Mouse (Mus musculus) limb, embryonic 13.5 days (tissue): ENCODE measurements around the gene Fkbp7. TPM values are rescaled to one million over a fixed set of nuclear protein-coding genes. Genes with fewer than 3 reads are reported as not detected.
A peak's percentile ranks its signal among the peaks of the same experiment; 100 is the strongest.

Experiments used
- ATAC-seq: fragments of 200-750 bp; cut with Nextera tagmentation; 2 replicates; pipeline ENCODE4 v1.8.0; 2017; ENCODE audit warnings: low read depth, moderate number of reproducible peaks, moderate TSS enrichment; ENCODE audit not compliant: low FRiP score
- H3K27ac ChIP-seq: fragments of 300-500 bp; sonication (generic); 2 replicates; pipeline ENCODE4 v1.5.1; 2015; ENCODE audit warnings: inconsistent platforms, mild to moderate bottlenecking, moderate library complexity
- H3K27me3 ChIP-seq: fragments of 300-500 bp; sonication (generic); 2 replicates; pipeline ENCODE4 v1.6.1; 2015; ENCODE audit warnings: mild to moderate bottlenecking, inconsistent platforms
- H3K36me3 ChIP-seq: fragments of 300-500 bp; sonication (generic); 2 replicates; pipeline ENCODE4 v1.6.1; 2015; ENCODE audit warnings: inconsistent platforms, mild to moderate bottlenecking, moderate library complexity
- H3K4me1 ChIP-seq: fragments of 300-500 bp; sonication (generic); 2 replicates; pipeline ENCODE4 v1.6.1; 2015; ENCODE audit warnings: inconsistent platforms
- H3K4me2 ChIP-seq: fragments of 300-500 bp; sonication (generic); replicated peaks from 2 replicates; pipeline ENCODE4 v1.6.1; 2015; ENCODE audit warnings: inconsistent platforms, mild to moderate bottlenecking, moderate library complexity
- H3K4me3 ChIP-seq: fragments of 300-500 bp; sonication (generic); 2 replicates; pipeline ENCODE4 v1.5.1; 2015; ENCODE audit warnings: moderate library complexity, mild to moderate bottlenecking, inconsistent platforms
- H3K9ac ChIP-seq: fragments of 300-500 bp; sonication (generic); 2 replicates; pipeline ENCODE4 v1.6.1; 2015; ENCODE audit warnings: mild to moderate bottlenecking, inconsistent platforms
- H3K9me3 ChIP-seq: fragments of 300-500 bp; sonication (generic); 2 replicates; pipeline ENCODE4 v1.6.1; 2016; ENCODE audit warnings: inconsistent platforms
- WGBS: fragments of 180-500 bp; shearing (Covaris S2); methylation state at CpG from one replicate; pipeline ENCODE4 v1.1.7; 2015; 5-methylcytosine and 5-hydroxymethylcytosine counted together
- polyA plus RNA-seq: library from polyadenylated mRNA; unstranded; fragments of >200 nt; fragmentation: Nextera tagmentation; extraction: Ambion mirVana; gene quantifications from 2 replicates; pipeline ENCODE4 v1.2.1, GENCODE M21; 2015

Fkbp7 gene
- polyA plus RNA-seq, 1 experiment from 2014 or later: 103 TPM

- Histone ChIP-seq H3K9me3 (no peaks in the 10 kb centered on the region), H3K4me3 (no peak overlapping the region), H3K36me3 (peaks cover 22% of the 10 kb centered on the region), H3K4me2 (no peak overlapping the region), H3K9ac (no peak overlapping the region), H3K27me3 (no peaks in the 10 kb centered on the region), H3K4me1 (peaks cover 10% of the 10 kb centered on the region), H3K27ac (no peak overlapping the region)
- no peak for ATAC-seq
- WGBS: 72% methylated on average over 13 of the region's 13 CpGs
Measured at GRCm38 (mm10) chr2:76658551-76658950, 14.4 kb downstream of the Fkbp7 start.

GRCm38 (mm10) chr2:76655982-76656381, 16.9 kb downstream of the Fkbp7 start:
- ATAC-seq: no peak
- no peaks in the 10 kb centered on the region for H3K36me3 ChIP-seq
- no peaks in the 10 kb centered on the region for H3K27me3 ChIP-seq
- no peaks in the 10 kb centered on the region for H3K9me3 ChIP-seq
- H3K4me3 ChIP-seq: no peak overlapping the region
- 21% methylated on average over 1 of the region's 1 CpGs for WGBS
- H3K4me1 ChIP-seq: peaks cover 10% of the 10 kb centered on the region
- no peak overlapping the region for H3K4me2 ChIP-seq
- H3K9ac ChIP-seq: no peak overlapping the region
- H3K27ac ChIP-seq: no peak overlapping the region

- peaks cover 10% of the 10 kb centered on the region for H3K4me1 ChIP-seq
- no peaks in the 10 kb centered on the region for H3K36me3 ChIP-seq
- H3K9me3 ChIP-seq: no peaks in the 10 kb centered on the region
- H3K4me2 ChIP-seq: no peak overlapping the region
- no peak overlapping the region for H3K27ac ChIP-seq
- no peak overlapping the region for H3K9ac ChIP-seq
- H3K27me3 ChIP-seq: no peaks in the 10 kb centered on the region
- no peak overlapping the region for H3K4me3 ChIP-seq
- no peak for ATAC-seq
- WGBS: 74% methylated on average over 3 of the region's 3 CpGs
Measured at GRCm38 (mm10) chr2:76655444-76655843, 17.5 kb downstream of the Fkbp7 start.

- Histone ChIP-seq H3K4me1 (peaks cover 10% of the 10 kb centered on the region), H3K27ac (no peak overlapping the region), H3K4me2 (no peak overlapping the region), H3K27me3 (no peaks in the 10 kb centered on the region), H3K4me3 (no peak overlapping the region), H3K9ac (no peak overlapping the region), H3K36me3 (no peaks in the 10 kb centered on the region), H3K9me3 (no peaks in the 10 kb centered on the region)
- 82% methylated on average over 5 of the region's 5 CpGs for WGBS
- no peak for ATAC-seq
Measured at GRCm38 (mm10) chr2:76654646-76655045, 18.3 kb downstream of the Fkbp7 start.

- H3K36me3 ChIP-seq: no peaks in the 10 kb centered on the region
- no peaks in the 10 kb centered on the region for H3K27me3 ChIP-seq
- H3K4me2 ChIP-seq: no peak overlapping the region
- no peak overlapping the region for H3K4me3 ChIP-seq
- no peak for ATAC-seq
- no peaks in the 10 kb centered on the region for H3K9me3 ChIP-seq
- no peak overlapping the region for H3K9ac ChIP-seq
- peaks cover 6% of the 10 kb centered on the region for H3K4me1 ChIP-seq
- 92% methylated on average over 4 of the region's 4 CpGs for WGBS
- no peak overlapping the region for H3K27ac ChIP-seq
Measured at GRCm38 (mm10) chr2:76653070-76653469, 19.8 kb downstream of the Fkbp7 start.

GRCm38 (mm10) chr2:76648666-76649141, 24.2 kb downstream of the Fkbp7 start:
- peaks cover 15% of the 10 kb centered on the region for H3K4me1 ChIP-seq
- H3K9me3 ChIP-seq: no peaks in the 10 kb centered on the region
- H3K4me2 ChIP-seq: peak overlapping the region; percentile 80
- ATAC-seq: peak; percentile 35; the same call in 1 of the 2 replicates
- no peaks in the 10 kb centered on the region for H3K27me3 ChIP-seq
- H3K27ac ChIP-seq: peak overlapping the region; percentile 75
- H3K9ac ChIP-seq: peak overlapping the region; percentile 63
- peaks cover 7% of the 10 kb centered on the region for H3K36me3 ChIP-seq
- WGBS: 32% methylated on average over 13 of the region's 13 CpGs
- H3K4me3 ChIP-seq: peak overlapping the region; percentile 65

GRCm38 (mm10) chr2:76647883-76648570, 24.9 kb downstream of the Fkbp7 start, which contains the start of the genes Prkra and Pjvk:
Gene Prkra, minus strand, starts transcription at chr2:76648015.
Gene Pjvk, plus strand, starts transcription at chr2:76648476.
- H3K36me3 ChIP-seq: peaks cover 12% of the 10 kb centered on the region
- under 1% methylated on average over 40 of the region's 42 CpGs for WGBS
- no peaks in the 10 kb centered on the region for H3K27me3 ChIP-seq
- H3K9ac ChIP-seq: peak within 1 kb of the TSS; percentile 75
- peak within 1 kb of the TSS; percentile 75 for H3K27ac ChIP-seq
- H3K4me1 ChIP-seq: peaks cover 15% of the 10 kb centered on the region
- peak within 1 kb of the TSS; percentile 65 for H3K4me3 ChIP-seq
- peak within 1 kb of the TSS; percentile 80 for H3K4me2 ChIP-seq
- no peaks in the 10 kb centered on the region for H3K9me3 ChIP-seq
- peak; percentile 98 for ATAC-seq

- no peaks in the 10 kb centered on the region for H3K9me3 ChIP-seq
- peak overlapping the region; percentile 75 for H3K9ac ChIP-seq
- WGBS: under 1% methylated on average over 32 of the region's 32 CpGs
- peaks cover 15% of the 10 kb centered on the region for H3K4me1 ChIP-seq
- peak overlapping the region; percentile 65 for H3K4me3 ChIP-seq
- peak overlapping the region; percentile 75 for H3K27ac ChIP-seq
- peak overlapping the region; percentile 80 for H3K4me2 ChIP-seq
- H3K27me3 ChIP-seq: no peaks in the 10 kb centered on the region
- H3K36me3 ChIP-seq: peaks cover 17% of the 10 kb centered on the region
- ATAC-seq: peak; percentile 52
Measured at GRCm38 (mm10) chr2:76647441-76647869, 25.5 kb downstream of the Fkbp7 start.

GRCm38 (mm10) chr2:76643801-76644200, 29.1 kb downstream of the Fkbp7 start:
- no peaks in the 10 kb centered on the region for H3K27me3 ChIP-seq
- H3K27ac ChIP-seq: no peak overlapping the region
- no peak overlapping the region for H3K4me3 ChIP-seq
- no peak overlapping the region for H3K9ac ChIP-seq
- ATAC-seq: no peak
- H3K4me2 ChIP-seq: no peak overlapping the region
- peaks cover 14% of the 10 kb centered on the region for H3K4me1 ChIP-seq
- H3K9me3 ChIP-seq: no peaks in the 10 kb centered on the region
- H3K36me3 ChIP-seq: peaks cover 49% of the 10 kb centered on the region

GRCm38 (mm10) chr2:76639637-76640036, 33.3 kb downstream of the Fkbp7 start:
- 97% methylated on average over 2 of the region's 2 CpGs for WGBS
- H3K36me3 ChIP-seq: peaks cover 80% of the 10 kb centered on the region

GRCm38 (mm10) chr2:76631600-76631999, 41.3 kb downstream of the Fkbp7 start:
- H3K9ac ChIP-seq: no peak overlapping the region
- H3K4me1 ChIP-seq: no peaks in the 10 kb centered on the region
- no peak overlapping the region for H3K4me2 ChIP-seq
- H3K9me3 ChIP-seq: peaks cover 2% of the 10 kb centered on the region; the same call in 1 of the 2 replicates
- H3K36me3 ChIP-seq: peaks cover 94% of the 10 kb centered on the region
- H3K4me3 ChIP-seq: no peak overlapping the region
- no peak overlapping the region for H3K27ac ChIP-seq
- no peak for ATAC-seq
- H3K27me3 ChIP-seq: no peaks in the 10 kb centered on the region
- 92% methylated on average over 4 of the region's 4 CpGs for WGBS

More at GRCm38 (mm10) chr2:76639637-76640036, 33.3 kb downstream of the Fkbp7 start:
- Histone ChIP-seq H3K4me1 (no peaks in the 10 kb centered on the region), H3K27me3 (no peaks in the 10 kb centered on the region), H3K27ac (no peak overlapping the region), H3K4me3 (no peak overlapping the region), H3K4me2 (no peak overlapping the region), H3K9me3 (no peaks in the 10 kb centered on the region), H3K9ac (no peak overlapping the region)
- no peak for ATAC-seq

GRCm38 (mm10) chr2:76630293-76630692, 42.6 kb downstream of the Fkbp7 start:
- Histone ChIP-seq H3K4me1 (no peaks in the 10 kb centered on the region), H3K9ac (no peak overlapping the region), H3K4me2 (no peak overlapping the region), H3K9me3 (peaks cover 12% of the 10 kb centered on the region; the same call in 1 of the 2 replicates), H3K36me3 (peaks cover 94% of the 10 kb centered on the region), H3K27ac (no peak overlapping the region), H3K4me3 (no peak overlapping the region), H3K27me3 (no peaks in the 10 kb centered on the region)
- WGBS: 96% methylated on average over 12 of the region's 12 CpGs
- no peak for ATAC-seq
